Mouse (Mus musculus): ENCODE data around the gene Gm20219.
"Not testable (repeated sequence)": the region's sequence is repeated elsewhere in the genome, so short reads cannot be mapped to it uniquely, and the experiment has no call there.

Gene Gm20219

DNA sequence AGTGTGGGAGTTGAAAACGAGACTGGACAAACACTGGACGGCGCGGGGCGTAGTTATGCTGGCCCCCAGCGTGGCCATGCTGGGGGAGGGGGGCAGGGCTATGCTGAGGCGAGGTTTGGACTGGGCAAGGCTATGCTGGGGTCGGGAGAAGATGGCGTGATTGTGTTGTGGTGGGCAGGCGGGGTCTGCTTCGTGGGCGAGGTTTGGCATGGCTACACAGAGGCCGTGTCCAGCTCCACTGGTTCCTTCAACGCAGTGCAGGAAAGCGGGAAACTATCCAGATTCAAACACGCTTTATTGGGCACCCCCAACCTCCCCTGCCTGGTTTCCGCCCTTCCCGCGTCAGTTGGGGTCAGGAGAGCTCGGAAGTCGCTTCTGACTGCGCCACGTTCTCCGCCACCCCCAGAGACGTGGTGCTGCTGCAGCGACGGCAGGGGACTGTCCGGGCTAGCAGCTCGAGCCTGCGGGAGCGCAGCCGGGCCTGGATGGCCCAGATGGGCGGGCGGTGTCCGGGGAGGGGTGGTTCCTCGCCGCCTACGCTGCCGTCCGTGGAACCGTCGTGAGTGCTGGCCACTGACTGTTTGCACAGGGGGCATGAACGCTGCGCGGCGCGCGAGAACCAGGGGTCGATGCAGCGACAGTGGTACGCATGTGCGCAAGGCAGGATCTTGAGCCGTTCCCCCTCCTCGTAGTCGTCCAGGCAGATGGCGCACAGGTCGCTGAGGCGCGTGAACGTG is 43.0 kb downstream of the Gm20219 start:
- DNase-seq, result peak; percentile 36

DNA sequence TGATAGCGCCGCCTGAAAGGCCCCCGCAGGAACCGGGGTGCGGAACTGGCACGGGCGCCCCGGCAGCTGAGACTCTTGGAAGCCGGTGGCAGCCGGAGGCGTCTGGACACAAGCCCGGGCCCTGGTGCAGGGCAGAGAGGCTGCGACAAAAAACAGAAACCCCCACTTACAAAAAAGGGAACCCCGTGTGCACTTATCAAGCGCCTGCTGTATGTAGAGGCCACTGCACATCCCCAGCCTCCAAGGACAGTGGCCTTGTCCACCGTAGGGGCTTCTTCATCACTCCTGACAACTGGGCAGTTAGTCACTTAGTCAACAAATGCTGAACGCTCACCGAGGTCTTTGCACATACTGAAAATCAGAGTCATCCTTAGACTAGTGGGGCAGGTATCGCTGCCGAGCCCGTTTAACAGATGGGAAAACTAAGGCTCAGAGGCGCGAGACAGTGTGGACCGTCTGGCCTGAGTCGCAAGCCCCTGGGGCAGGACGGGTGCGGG is 43.7 kb downstream of the Gm20219 start:
- no peak for DNase-seq

DNA sequence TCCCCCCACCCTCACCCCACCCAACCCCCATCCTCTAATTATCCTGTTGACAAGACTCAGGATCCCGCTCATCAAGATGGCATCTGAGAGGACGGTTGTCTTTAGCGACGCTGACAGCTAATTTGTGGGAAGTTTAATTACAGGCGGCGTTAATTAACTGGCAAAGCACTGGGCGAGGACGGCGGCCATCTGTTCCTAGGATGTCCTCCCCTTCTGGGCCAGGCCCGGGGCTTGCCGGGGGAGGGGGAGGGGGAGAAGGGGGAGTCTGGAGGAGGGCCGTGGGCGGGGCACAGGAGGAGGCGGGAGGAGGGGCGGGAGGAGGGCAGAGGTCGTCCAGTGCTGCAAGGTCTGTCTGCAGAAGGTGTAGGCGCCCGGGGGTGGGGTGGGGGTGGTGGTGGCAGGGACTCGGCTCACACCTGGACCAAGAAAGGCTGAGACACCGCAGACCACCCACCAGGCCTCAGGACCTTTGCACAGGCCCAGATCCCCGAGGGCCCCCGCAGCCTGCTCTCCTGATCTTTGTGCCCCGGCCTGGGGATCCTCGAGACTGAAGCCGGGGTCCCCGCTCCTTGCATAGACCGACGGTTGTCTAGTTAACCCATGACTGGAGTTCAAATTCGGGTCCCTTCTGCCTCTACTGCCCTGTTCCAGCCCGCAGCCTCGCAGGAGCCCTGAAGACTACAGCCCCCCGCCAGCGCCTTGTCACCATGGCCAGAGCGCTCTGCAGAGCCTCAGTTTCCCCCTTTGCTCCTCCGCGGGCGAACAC is 44.3 kb downstream of the Gm20219 start:
- peak; percentile 25 for DNase-seq

DNA sequence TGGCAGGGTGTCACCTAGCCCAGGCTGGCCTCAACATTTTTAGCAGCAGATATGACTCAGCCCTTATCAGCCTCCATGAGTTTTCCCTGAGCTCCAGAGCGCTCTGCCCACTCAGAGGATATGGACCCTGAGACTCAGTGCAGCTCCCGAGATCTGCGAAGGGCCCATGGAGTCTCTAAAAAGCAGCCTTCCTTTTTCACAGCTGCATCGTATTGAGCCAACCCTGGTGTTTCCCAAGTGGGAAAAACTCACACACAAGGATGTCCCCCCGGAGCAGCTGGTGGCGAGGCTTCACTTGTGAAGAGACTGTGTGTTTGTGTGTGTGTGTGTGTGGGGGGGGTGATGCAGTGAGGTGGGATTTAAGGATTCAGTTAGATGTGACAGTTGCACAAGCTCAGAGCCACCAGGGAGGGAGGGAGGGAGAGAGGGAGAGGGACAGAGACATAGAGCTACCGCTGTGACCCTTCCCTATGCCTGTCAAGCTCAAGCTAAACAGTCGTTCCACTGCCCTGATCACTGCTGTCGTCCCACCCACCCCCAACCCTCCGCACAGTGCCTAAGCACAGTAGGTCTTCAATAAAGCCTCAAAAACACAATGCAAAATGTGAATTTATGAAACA is 45.1 kb downstream of the Gm20219 start:
- no peak for DNase-seq

DNA sequence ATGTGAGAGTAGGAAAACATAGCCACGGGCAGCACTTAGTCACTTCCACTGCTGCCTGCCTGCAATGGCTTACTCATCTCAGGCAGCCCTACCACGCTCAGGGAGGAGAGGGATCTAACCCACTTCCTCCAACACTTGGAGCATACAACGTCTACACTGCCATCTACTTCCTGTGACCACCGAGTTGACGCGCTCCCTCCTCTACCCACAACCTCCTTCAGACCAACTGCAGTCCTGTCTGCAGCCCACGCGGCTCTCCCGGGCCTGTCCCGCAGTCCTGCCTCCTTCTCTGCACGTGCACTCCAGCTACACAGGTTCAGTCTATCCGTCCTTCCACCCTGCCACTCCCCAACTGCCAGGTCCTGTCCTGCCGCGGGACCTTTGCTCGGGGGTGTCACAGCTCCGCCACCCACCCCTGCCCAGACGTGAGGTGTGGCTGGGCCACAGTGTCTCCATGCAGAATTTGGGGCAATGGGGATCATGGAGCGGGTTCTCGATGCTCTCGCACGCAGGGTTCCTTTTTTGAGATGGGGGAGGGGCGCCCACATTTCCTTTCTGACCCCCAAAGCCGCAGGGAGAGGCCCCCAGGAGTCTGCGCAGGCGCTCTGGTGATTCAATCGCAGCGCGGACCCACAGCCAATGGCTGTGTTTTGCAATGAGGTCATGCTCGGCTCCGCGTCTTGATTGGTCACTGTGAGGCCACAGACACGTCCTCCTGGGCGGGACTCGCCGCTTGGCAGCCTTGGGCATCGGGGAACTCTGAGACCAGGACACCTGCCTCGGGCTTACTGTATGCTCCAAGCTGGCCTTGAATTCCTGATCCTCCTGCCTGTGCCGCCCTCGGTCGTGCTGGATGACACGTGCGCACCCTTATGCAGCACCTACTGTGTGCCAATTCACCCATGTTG is 46.8 kb downstream of the Gm20219 start:
- peak; percentile 96 for DNase-seq

DNA sequence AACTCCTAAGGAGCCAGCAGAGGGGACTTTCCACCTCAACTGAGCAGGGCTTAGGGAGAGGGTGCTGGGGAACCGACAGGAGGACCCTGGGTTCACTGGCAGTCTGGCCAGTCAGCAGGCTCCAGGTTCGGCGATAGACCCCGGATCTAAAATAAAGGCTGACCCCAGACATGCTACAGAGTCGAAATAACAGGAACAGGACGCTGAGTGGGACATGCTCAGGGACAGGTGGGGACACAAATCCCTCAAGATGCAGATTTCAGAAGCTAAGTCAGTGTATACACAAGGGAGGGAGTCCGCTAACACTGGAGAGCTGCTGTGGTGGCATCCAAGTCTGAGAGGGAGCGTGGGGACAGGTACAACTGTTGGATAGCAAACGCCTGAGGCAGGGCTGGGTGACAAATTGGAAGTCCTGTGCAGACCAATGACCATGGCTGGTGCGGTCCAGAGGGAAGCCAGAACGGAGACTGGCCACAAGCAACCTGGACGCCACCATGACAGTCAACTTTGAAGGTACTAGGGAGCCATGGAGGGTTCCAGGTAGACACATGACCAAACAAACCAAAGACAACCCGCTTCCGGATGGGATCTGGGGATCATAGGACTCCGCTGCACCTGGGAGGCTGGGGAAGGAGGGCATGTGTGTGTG is 47.6 kb downstream of the Gm20219 start:
- peak; percentile 22 for DNase-seq

DNA sequence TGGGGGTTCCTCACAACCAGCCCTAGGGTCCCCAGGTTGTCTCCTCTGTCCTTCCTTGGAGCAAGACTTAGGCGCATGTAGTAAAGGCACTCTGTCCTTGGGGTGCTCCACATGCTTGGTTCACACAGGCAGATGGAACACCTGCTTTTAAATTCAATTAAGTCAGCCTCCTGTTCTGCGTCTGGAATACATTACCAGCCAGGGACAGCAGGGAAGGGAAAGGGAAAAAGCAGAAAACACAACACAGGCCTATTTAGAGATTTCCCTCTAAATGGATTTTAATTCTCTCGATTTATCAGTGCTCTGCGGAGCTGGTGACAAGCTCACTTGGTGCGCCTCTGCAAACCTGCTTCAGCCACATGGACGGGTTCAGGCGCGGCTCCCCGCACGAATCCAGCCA is 48.8 kb downstream of the Gm20219 start:
- no peak for DNase-seq

DNA sequence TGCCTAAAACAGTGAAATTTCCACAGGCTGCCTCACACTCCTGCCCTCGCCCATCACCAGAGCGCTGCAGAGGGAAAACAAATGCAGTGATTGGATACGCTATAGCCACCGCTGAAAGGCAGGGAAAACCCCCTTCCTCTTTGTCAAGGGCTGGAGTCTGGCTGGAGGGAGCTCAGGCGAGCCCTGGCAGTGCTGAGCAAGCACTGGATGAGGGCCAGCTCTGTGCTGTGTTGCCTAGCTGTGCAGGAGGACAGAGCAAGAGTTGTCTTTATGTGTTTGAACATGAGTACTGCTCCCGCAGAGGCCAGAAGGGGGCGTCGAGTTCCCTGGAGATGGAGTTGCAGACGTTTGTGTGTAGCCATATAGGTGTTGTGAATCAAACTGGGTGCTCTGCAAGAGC is 51.7 kb downstream of the Gm20219 start:
- peak; percentile 49 for DNase-seq

DNA sequence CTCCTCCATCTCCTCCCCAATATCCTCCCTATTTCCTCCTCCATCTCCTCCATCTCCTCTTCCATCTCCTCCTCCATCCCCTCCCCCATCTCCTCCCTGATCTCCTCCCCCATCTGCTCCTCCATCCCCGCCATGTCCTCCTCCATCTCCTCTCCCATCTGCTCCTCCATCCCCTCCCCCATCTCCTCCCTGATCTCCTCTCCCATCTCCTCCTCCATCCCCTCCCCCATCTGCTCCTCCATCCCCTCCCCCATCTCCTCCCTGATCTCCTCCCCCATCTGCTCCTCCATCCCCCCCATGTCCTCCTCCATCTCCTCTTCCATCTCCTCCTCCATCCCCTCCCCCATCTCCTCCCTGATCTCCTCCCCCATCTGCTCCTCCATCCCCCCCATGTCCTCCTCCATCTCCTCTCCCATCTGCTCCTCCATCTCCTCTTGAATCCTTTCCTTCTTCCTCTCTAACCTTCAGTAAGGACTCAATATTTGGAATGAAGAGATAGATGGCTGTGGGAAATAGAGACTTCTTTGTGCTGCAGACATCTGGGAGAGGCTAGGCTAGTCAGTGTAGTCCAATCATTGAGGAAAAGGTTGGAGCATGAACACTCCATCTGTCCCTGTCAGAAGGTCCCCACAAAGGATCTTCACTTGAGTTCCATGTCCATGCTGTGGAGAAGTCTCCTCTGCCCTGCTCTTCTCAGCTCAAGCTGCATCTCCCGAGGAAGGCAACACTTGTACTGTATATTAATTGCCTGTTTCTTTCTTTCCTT is 52.4 kb downstream of the Gm20219 start:
- not testable (repeated sequence) for DNase-seq
